Mouse (Mus musculus): ENCODE measurements around the gene Fbxo7. TPM values are rescaled to one million over a fixed set of nuclear protein-coding genes. Genes with fewer than 3 reads are reported as not detected.

Fbxo7 gene
- 10 to 100 TPM; 45.2 to 52.7 TPM for polyA plus RNA-seq (2017; shearing (Covaris generic))

GRCm38 (mm10) chr10:86021749-86022473, at the start of gene Fbxo7:
Fbxo7 (plus strand) TSS chr10:86021972.

GRCm38 (mm10) chr10:86011781-86012180, 10.0 kb upstream of the Fbxo7 start, which contains the start of gene Bpifc:
Bpifc (minus strand) TSS chr10:86011895.

Other genes with a start within 250 kb of the Fbxo7 start
- gene Pwp1, start 192.5 kb upstream of the Fbxo7 start, polyA plus RNA-seq (2017; shearing (Covaris generic)), result 10 to 100 TPM; 41.5 to 64.8 TPM
- 10 to 100 TPM; 22.6 to 25.4 TPM for gene Prdm4, start 104.8 kb upstream of the Fbxo7 start, polyA plus RNA-seq (2017; shearing (Covaris generic))
- under 1 TPM; 0.39 to 0.47 TPM for gene Ascl4, start 94.3 kb upstream of the Fbxo7 start, polyA plus RNA-seq (2017; shearing (Covaris generic))
- 100 to 1,000 TPM; 110 to 140 TPM for gene Rtcb, start 64.1 kb upstream of the Fbxo7 start, polyA plus RNA-seq (2017; shearing (Covaris generic))
- under 1 TPM in 1 of 2 experiments, not detected in 1; 0.16 TPM for gene Bpifc, start 10.1 kb upstream of the Fbxo7 start, polyA plus RNA-seq (2017; shearing (Covaris generic))

All from activated CD4-positive, CD25-positive, alpha-beta regulatory T cell (primary cell).